Mouse (Mus musculus): Measurements from ENCODE around the gene Acy3. TPM values are rescaled to one million over a fixed set of nuclear protein-coding genes. Genes with fewer than 3 reads are reported as not detected.

Gene Acy3
- polyA plus RNA-seq, 1 experiment from 2014 or later: 1.5 TPM

DNA sequence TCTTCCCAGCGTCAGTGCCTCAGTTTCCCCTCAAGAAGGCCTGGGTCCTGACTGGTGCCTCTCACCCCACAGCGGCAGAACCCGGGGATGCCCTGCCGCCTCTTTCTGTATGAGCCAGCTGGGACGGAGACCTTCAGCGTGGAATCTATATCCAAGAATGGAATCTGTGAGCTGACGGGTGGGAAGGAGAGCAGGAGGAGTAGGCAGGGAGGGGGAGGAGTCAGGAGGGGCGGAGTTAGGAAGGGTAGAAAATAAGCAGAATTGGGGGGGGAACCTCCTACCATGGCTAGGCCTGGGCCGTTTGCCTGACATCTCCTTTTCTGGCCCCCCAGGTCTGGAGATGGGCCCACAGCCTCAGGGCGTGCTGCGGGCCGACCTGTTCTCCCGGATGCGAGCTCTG, 1.7 kb downstream of the Acy3 start:
- Histone ChIP-seq H3K4me3 (replicated peaks; ENCODE audit: low read length) (no peak overlapping the region), H3K4me1 (replicated peaks; ENCODE audit: control insufficient read depth, insufficient read depth, low read length) (no peaks in the 10 kb centered on the region), H3K9me3 (ENCODE audit: control insufficient read depth, low read length) (no peaks in the 10 kb centered on the region), H3K9ac (replicated peaks; ENCODE audit: low read depth, low read length) (no peak overlapping the region), H3K4me2 (ENCODE audit: low read length) (no peak overlapping the region), H3K36me3 (ENCODE audit: control insufficient read depth, insufficient read depth) (no peaks in the 10 kb centered on the region), H3K27me3 (replicated peaks; ENCODE audit: control insufficient read depth, insufficient read depth, low read length) (no peaks in the 10 kb centered on the region), H3K27ac (ENCODE audit: low read length) (no peak overlapping the region)
- no peak for ATAC-seq
- WGBS: 86% methylated on average over 14 of the region's 14 CpGs

DNA sequence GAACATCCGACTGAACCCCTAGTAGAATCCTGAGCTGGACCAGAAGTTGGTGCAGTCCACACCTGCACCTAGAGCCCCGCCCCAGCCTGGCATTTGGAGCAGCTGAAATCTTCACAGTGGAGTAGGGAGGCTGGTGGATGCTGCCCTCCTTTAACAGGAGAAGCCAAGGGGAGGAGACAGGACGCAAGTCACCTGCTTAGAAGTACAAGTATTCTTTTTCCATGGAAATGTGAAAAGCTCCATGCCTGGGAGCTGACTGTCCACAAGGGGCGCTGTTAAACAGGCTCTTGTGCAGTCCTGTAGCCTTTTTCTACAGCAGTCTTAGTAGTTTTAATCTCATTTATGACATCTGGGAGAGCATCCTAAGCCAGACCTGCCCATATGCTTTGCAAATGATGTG, 2.4 kb downstream of the Acy3 start:
- H3K4me3 ChIP-seq (replicated peaks; ENCODE audit: low read length): no peak overlapping the region
- ATAC-seq: no peak
- no peaks in the 10 kb centered on the region for H3K36me3 ChIP-seq (ENCODE audit: control insufficient read depth, insufficient read depth)
- no peaks in the 10 kb centered on the region for H3K4me1 ChIP-seq (replicated peaks; ENCODE audit: control insufficient read depth, insufficient read depth, low read length)
- no peak overlapping the region for H3K27ac ChIP-seq (ENCODE audit: low read length)
- H3K9me3 ChIP-seq (ENCODE audit: control insufficient read depth, low read length): no peaks in the 10 kb centered on the region
- 86% methylated on average over 4 of the region's 4 CpGs for WGBS
- no peaks in the 10 kb centered on the region for H3K27me3 ChIP-seq (replicated peaks; ENCODE audit: control insufficient read depth, insufficient read depth, low read length)
- H3K4me2 ChIP-seq (ENCODE audit: low read length): no peak overlapping the region
- H3K9ac ChIP-seq (replicated peaks; ENCODE audit: low read depth, low read length): no peak overlapping the region

DNA sequence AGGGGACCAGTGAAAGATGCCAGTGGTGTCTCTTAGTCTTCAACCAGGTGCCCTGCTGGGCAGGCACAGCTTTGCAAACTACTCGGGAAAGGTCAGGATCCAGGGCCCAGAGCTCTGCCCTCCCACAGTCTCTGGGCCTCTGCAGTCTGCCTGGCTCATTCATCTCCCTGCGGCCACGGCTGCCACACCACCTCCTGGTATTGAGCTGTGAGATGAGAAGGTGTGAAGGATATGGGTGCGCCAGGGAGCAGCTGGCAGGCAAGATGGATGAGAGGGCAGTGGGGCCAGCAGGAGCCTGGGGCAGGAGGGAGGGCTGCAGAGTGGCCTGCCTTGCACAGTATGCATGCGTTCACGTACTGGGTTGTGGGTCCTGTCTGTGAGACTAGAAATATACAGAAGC, 4.4 kb downstream of the Acy3 start:
- 73% methylated on average over 6 of the region's 6 CpGs for WGBS
- Histone ChIP-seq H3K4me3 (replicated peaks; ENCODE audit: low read length) (no peak overlapping the region), H3K9ac (replicated peaks; ENCODE audit: low read depth, low read length) (no peak overlapping the region), H3K36me3 (ENCODE audit: control insufficient read depth, insufficient read depth) (no peaks in the 10 kb centered on the region), H3K9me3 (ENCODE audit: control insufficient read depth, low read length) (no peaks in the 10 kb centered on the region), H3K27me3 (replicated peaks; ENCODE audit: control insufficient read depth, insufficient read depth, low read length) (no peaks in the 10 kb centered on the region), H3K27ac (ENCODE audit: low read length) (no peak overlapping the region), H3K4me1 (replicated peaks; ENCODE audit: control insufficient read depth, insufficient read depth, low read length) (no peaks in the 10 kb centered on the region), H3K4me2 (ENCODE audit: low read length) (no peak overlapping the region)
- ATAC-seq: no peak

DNA sequence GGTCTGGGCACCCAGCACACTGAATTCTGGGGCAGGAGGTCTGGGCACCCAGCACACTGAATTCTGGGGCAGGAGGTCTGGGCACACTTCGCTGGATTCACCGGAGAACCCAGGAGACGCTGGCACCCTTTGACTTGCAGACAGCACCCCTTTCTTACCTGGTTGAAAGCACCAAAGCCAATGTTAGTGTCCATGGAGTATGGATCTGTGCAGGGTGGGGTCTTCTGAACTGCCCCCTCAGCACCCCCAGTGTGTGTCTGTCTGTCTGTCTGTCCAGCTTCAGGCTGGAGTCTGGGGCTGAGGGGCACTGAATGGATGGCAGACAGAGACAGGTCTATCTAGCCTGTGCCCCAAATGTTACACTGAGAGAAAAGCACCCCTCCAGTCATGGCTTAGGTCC, 5.2 kb downstream of the Acy3 start:
- 97% methylated on average over 3 of the region's 3 CpGs for WGBS
- no peaks in the 10 kb centered on the region for H3K27me3 ChIP-seq (replicated peaks; ENCODE audit: control insufficient read depth, insufficient read depth, low read length)
- H3K9ac ChIP-seq (replicated peaks; ENCODE audit: low read depth, low read length): no peak overlapping the region
- no peaks in the 10 kb centered on the region for H3K9me3 ChIP-seq (ENCODE audit: control insufficient read depth, low read length)
- no peak overlapping the region for H3K4me2 ChIP-seq (ENCODE audit: low read length)
- no peaks in the 10 kb centered on the region for H3K4me1 ChIP-seq (replicated peaks; ENCODE audit: control insufficient read depth, insufficient read depth, low read length)
- H3K27ac ChIP-seq (ENCODE audit: low read length): no peak overlapping the region
- H3K4me3 ChIP-seq (replicated peaks; ENCODE audit: low read length): no peak overlapping the region
- no peak for ATAC-seq
- H3K36me3 ChIP-seq (ENCODE audit: control insufficient read depth, insufficient read depth): no peaks in the 10 kb centered on the region

DNA sequence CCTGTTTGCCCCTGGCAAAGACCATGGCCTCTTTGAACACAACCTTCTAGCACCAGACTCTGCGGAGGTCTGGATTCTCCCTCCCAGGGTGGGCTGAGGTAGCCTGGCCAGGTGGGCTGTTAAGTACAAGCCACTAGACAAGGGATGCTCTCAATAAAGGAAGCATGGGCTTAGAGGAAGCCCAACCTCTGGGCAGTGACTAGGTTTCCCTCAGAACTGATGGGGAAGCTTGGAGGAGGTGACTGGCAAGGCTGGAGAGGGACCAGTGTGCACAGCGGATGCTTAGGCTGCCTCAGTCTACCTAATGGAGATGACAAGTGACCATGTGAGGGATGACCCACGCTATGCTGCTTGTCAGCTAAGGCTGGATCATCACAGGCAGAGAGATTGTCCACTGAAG, 5.6 kb downstream of the Acy3 start:
- no peak overlapping the region for H3K4me2 ChIP-seq (ENCODE audit: low read length)
- ATAC-seq: no peak
- no peak overlapping the region for H3K27ac ChIP-seq (ENCODE audit: low read length)
- H3K9me3 ChIP-seq (ENCODE audit: control insufficient read depth, low read length): no peaks in the 10 kb centered on the region
- no peak overlapping the region for H3K9ac ChIP-seq (replicated peaks; ENCODE audit: low read depth, low read length)
- WGBS: 82% methylated on average over 3 of the region's 3 CpGs
- H3K4me3 ChIP-seq (replicated peaks; ENCODE audit: low read length): no peak overlapping the region
- H3K27me3 ChIP-seq (replicated peaks; ENCODE audit: control insufficient read depth, insufficient read depth, low read length): no peaks in the 10 kb centered on the region
- H3K36me3 ChIP-seq (ENCODE audit: control insufficient read depth, insufficient read depth): no peaks in the 10 kb centered on the region
- no peaks in the 10 kb centered on the region for H3K4me1 ChIP-seq (replicated peaks; ENCODE audit: control insufficient read depth, insufficient read depth, low read length)

DNA sequence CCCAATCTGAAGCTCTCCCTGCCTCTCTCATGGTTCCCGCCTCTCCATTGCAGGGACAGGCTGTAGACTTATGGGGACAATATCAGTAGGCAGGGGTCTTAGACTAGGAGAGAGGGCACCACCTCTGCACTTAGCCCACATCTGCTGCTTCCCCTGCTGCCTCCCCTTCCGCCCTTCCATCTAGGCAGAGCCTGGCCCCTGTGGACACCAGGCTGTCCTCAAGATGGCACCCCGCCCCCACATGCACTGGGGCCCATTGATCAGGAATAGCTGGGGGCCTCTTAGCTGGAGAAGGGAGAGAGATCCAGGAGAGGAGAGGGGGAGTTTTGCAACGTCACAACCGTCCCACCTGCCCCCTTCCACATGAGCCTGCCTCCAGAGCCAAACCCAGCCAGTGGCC, 6.0 kb downstream of the Acy3 start, which contains the start of gene Tbx10:
TSS of gene Tbx10 (plus strand) at position 337 of the 400 bp plus-strand sequence.
- Histone ChIP-seq H3K4me3 (replicated peaks; ENCODE audit: low read length) (no peak within 1 kb of the TSS), H3K27me3 (replicated peaks; ENCODE audit: control insufficient read depth, insufficient read depth, low read length) (no peaks in the 10 kb centered on the region), H3K9me3 (ENCODE audit: control insufficient read depth, low read length) (no peaks in the 10 kb centered on the region), H3K4me2 (ENCODE audit: low read length) (no peak within 1 kb of the TSS), H3K36me3 (ENCODE audit: control insufficient read depth, insufficient read depth) (no peaks in the 10 kb centered on the region), H3K4me1 (replicated peaks; ENCODE audit: control insufficient read depth, insufficient read depth, low read length) (no peaks in the 10 kb centered on the region), H3K9ac (replicated peaks; ENCODE audit: low read depth, low read length) (no peak within 1 kb of the TSS), H3K27ac (ENCODE audit: low read length) (no peak within 1 kb of the TSS)
- WGBS: 54% methylated on average over 5 of the region's 5 CpGs
- ATAC-seq: no peak

DNA sequence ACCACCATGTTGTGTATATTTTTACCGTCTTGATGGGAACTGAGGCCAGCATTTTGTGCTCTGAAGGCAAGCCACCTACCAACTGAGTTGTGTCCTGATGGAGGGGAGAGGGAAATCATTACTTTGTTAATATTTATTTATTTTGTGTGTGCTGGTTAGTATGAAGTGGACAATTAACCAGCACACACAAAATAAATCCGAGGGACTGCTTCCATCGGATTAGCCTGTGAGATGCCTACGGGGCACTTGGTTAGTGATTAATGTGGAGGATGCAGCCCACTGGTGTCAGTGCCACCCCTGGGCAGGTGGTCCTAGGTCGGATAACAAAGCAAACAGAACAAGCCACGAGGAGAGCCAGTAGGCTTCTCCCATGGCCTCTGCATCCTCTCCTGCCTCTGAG, 8.6 kb downstream of the Acy3 start:
- H3K27me3 ChIP-seq (replicated peaks; ENCODE audit: control insufficient read depth, insufficient read depth, low read length): no peaks in the 10 kb centered on the region
- H3K9ac ChIP-seq (replicated peaks; ENCODE audit: low read depth, low read length): no peak overlapping the region

DNA sequence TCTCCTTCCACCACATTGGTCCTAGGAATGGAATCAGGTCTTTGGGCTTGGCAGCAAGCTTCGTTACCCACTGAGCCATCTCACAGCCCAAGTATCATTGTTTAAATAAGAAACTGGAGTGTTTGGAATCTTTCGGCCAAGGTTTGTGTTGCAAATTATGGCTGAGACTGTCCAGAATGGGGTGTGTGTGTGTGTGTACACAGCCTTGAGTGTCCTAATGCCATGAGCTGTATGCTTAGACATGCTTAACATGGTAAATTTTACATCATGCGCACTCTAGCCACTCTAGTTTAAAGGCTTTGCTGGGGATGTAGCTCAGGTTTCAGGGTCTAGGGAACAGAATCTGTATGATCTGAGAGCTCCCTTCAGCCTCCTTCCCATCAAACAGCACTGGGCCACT, 9.1 kb downstream of the Acy3 start:
- no peak overlapping the region for H3K9ac ChIP-seq (replicated peaks; ENCODE audit: low read depth, low read length)
- no peak overlapping the region for H3K4me3 ChIP-seq (replicated peaks; ENCODE audit: low read length)
- H3K27ac ChIP-seq (ENCODE audit: low read length): no peak overlapping the region
- no peak for ATAC-seq
- peaks cover 6% of the 10 kb centered on the region for H3K4me1 ChIP-seq (replicated peaks; ENCODE audit: control insufficient read depth, insufficient read depth, low read length)
- H3K4me2 ChIP-seq (ENCODE audit: low read length): no peak overlapping the region
- H3K27me3 ChIP-seq (replicated peaks; ENCODE audit: control insufficient read depth, insufficient read depth, low read length): no peaks in the 10 kb centered on the region
- H3K36me3 ChIP-seq (ENCODE audit: control insufficient read depth, insufficient read depth): no peaks in the 10 kb centered on the region
- H3K9me3 ChIP-seq (ENCODE audit: control insufficient read depth, low read length): no peaks in the 10 kb centered on the region
- WGBS: 89% methylated on average over 3 of the region's 3 CpGs

More for the DNA sequence above, 8.6 kb downstream of the Acy3 start:
- H3K36me3 ChIP-seq (ENCODE audit: control insufficient read depth, insufficient read depth): no peaks in the 10 kb centered on the region
- no peak overlapping the region for H3K4me2 ChIP-seq (ENCODE audit: low read length)
- peaks cover 5% of the 10 kb centered on the region for H3K4me1 ChIP-seq (replicated peaks; ENCODE audit: control insufficient read depth, insufficient read depth, low read length)
- no peaks in the 10 kb centered on the region for H3K9me3 ChIP-seq (ENCODE audit: control insufficient read depth, low read length)
- no peak overlapping the region for H3K4me3 ChIP-seq (replicated peaks; ENCODE audit: low read length)
- ATAC-seq: no peak
- H3K27ac ChIP-seq (ENCODE audit: low read length): no peak overlapping the region
- WGBS: 68% methylated on average over 6 of the region's 6 CpGs

DNA sequence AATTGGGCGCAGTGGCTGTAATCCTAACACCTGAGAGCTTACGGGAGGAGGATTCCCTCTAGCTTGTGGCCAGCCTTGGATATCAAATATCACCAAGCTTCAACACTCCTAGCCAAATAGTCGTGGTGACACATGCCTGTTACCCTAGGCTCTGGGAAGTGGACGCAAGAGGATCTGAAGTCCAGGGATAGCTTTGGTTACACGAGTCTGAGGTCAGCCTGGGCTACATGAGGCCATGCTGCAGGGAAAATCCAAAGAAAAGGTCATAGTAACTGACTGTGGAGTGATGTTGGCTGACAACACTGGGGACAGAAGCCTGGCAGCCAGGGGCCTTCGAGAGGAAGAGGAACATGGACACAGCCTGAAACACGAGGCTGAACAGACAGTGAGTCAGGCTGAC, 9.7 kb downstream of the Acy3 start:
- WGBS: 74% methylated on average over 7 of the region's 7 CpGs
- Histone ChIP-seq H3K27ac (ENCODE audit: low read length) (no peak overlapping the region), H3K4me2 (ENCODE audit: low read length) (no peak overlapping the region), H3K9ac (replicated peaks; ENCODE audit: low read depth, low read length) (no peak overlapping the region), H3K36me3 (ENCODE audit: control insufficient read depth, insufficient read depth) (no peaks in the 10 kb centered on the region), H3K4me3 (replicated peaks; ENCODE audit: low read length) (no peak overlapping the region), H3K9me3 (ENCODE audit: control insufficient read depth, low read length) (no peaks in the 10 kb centered on the region), H3K4me1 (replicated peaks; ENCODE audit: control insufficient read depth, insufficient read depth, low read length) (peaks cover 8% of the 10 kb centered on the region), H3K27me3 (replicated peaks; ENCODE audit: control insufficient read depth, insufficient read depth, low read length) (no peaks in the 10 kb centered on the region)
- no peak for ATAC-seq

DNA sequence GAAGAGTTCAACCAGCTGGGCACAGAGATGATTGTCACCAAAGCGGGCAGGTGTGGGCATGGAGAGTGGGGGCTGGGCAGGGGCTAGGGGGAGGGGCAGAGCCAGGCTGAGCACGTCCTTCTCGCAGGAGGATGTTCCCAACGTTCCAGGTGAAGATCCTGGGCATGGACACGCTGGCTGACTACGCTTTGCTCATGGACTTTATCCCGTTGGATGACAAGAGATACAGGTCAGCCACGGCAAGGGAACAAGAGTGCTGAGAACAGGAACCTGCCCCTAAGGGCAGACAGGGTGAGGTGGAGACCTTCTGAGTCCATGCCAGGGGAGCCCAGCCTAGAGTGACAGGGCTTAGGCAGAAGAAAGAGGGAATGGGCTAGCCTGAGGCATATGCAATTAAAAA, 10.4 kb downstream of the Acy3 start:
- H3K4me3 ChIP-seq (replicated peaks; ENCODE audit: low read length): no peak overlapping the region
- WGBS: 81% methylated on average over 8 of the region's 8 CpGs
- ATAC-seq: no peak
- no peak overlapping the region for H3K4me2 ChIP-seq (ENCODE audit: low read length)
- no peak overlapping the region for H3K9ac ChIP-seq (replicated peaks; ENCODE audit: low read depth, low read length)
- no peaks in the 10 kb centered on the region for H3K27me3 ChIP-seq (replicated peaks; ENCODE audit: control insufficient read depth, insufficient read depth, low read length)
- H3K27ac ChIP-seq (ENCODE audit: low read length): no peak overlapping the region
- no peaks in the 10 kb centered on the region for H3K36me3 ChIP-seq (ENCODE audit: control insufficient read depth, insufficient read depth)
- H3K4me1 ChIP-seq (replicated peaks; ENCODE audit: control insufficient read depth, insufficient read depth, low read length): peaks cover 13% of the 10 kb centered on the region
- no peaks in the 10 kb centered on the region for H3K9me3 ChIP-seq (ENCODE audit: control insufficient read depth, low read length)
